Mouse (Mus musculus) gastrocnemius, adult 2 months (tissue): ENCODE data around the gene Myt1l. TPM values are rescaled to one million over a fixed set of nuclear protein-coding genes. Genes with fewer than 3 reads are reported as not detected.
A peak's percentile ranks its signal among the peaks of the same experiment; 100 is the strongest.

ENCODE experiments used
- DNase-seq: peaks from one replicate; pipeline ENCODE4 v3.0.0; 2022
- H3K27ac ChIP-seq: fragments of 200-600 bp; 2 replicates; pipeline ENCODE4 v1.8.1; 2022; ENCODE audit warnings: mild to moderate bottlenecking
- H3K4me3 ChIP-seq: fragments of 200-600 bp; 2 replicates; pipeline ENCODE4 v1.8.1; 2022; ENCODE audit warnings: mild to moderate bottlenecking, moderate library complexity
- CTCF ChIP-seq: fragments of 200-600 bp; IDR thresholded peaks from 2 replicates; pipeline ENCODE4 v1.8.1; 2022; ENCODE audit warnings: antibody characterized with exemption, mild to moderate bottlenecking, moderate library complexity
- intact Hi-C: fragments of 180-260 bp; cut with DNase I; formaldehyde crosslinking; loops from one replicate; pipeline ENCODE4 v1.15.1; 2025
- total RNA-seq, 2 experiments: library from RNA; stranded (reverse); gene quantifications; 2 replicates each; pipeline ENCODE4 v1.2.3; 2021

Myt1l gene
- total RNA-seq, 2 experiments from 2014 or later: not detected

- intact Hi-C loops: loop anchor here (5.0 kb wide), 1 partner anchor 36 kb away; no protein-coding TSS in a partner anchor
- TF ChIP-seq CTCF: peak; percentile 27; the same call in 1 of the 2 replicates
- H3K4me3 ChIP-seq: peak overlapping the region; percentile 46
- no peak for DNase-seq
- peak overlapping the region; percentile 40 for H3K27ac ChIP-seq
Observed at GRCm38 (mm10) chr12:29712795-29713721, 184.9 kb downstream of the Myt1l start.

GRCm38 (mm10) chr12:29723722-29724338 lies 195.6 kb downstream of the Myt1l start:
- no peak overlapping the region for H3K4me3 ChIP-seq
- H3K27ac ChIP-seq: no peak overlapping the region
- DNase-seq: no peak
- no peak for TF ChIP-seq CTCF
- intact Hi-C loops: no loop called here

- Histone ChIP-seq H3K4me3 (no peak overlapping the region), H3K27ac (no peak overlapping the region)
- no peak for DNase-seq
- TF ChIP-seq CTCF: no peak
- intact Hi-C loops: no loop called here
Observed at GRCm38 (mm10) chr12:29728294-29728693, 200.1 kb downstream of the Myt1l start.

- Histone ChIP-seq H3K4me3 (no peak overlapping the region), H3K27ac (no peak overlapping the region)
- no peak for TF ChIP-seq CTCF
- no peak for DNase-seq
- intact Hi-C loops: no loop called here
Observed at GRCm38 (mm10) chr12:29740346-29741025, 212.3 kb downstream of the Myt1l start.

- H3K4me3 ChIP-seq: no peak overlapping the region
- no peak for DNase-seq
- intact Hi-C loops: no loop called here
- H3K27ac ChIP-seq: no peak overlapping the region
- TF ChIP-seq CTCF: no peak
Observed at GRCm38 (mm10) chr12:29741181-29741580, 213.0 kb downstream of the Myt1l start.

GRCm38 (mm10) chr12:29750604-29751128 lies 222.5 kb downstream of the Myt1l start:
- TF ChIP-seq CTCF: no peak
- intact Hi-C loops: no loop called here
- Histone ChIP-seq H3K4me3 (no peak overlapping the region), H3K27ac (no peak overlapping the region)
- no peak for DNase-seq

- intact Hi-C loops: no loop called here
- H3K4me3 ChIP-seq: no peak overlapping the region
- DNase-seq: no peak
- no peak for TF ChIP-seq CTCF
- H3K27ac ChIP-seq: no peak overlapping the region
Observed at GRCm38 (mm10) chr12:29755086-29755871, 227.1 kb downstream of the Myt1l start.

- peak; percentile 67 for DNase-seq
Observed at GRCm38 (mm10) chr12:29755872-29756265, 227.7 kb downstream of the Myt1l start.

GRCm38 (mm10) chr12:29760611-29761010 lies 232.4 kb downstream of the Myt1l start:
- Histone ChIP-seq H3K27ac (peak overlapping the region; percentile 24; the same call in 1 of the 2 replicates), H3K4me3 (no peak overlapping the region)
- TF ChIP-seq CTCF: no peak
- peak; percentile 56 for DNase-seq
- intact Hi-C loops: loop anchor here (5.0 kb wide), 3 partner anchors 63 to 83 kb away; no protein-coding TSS in a partner anchor

More at GRCm38 (mm10) chr12:29755872-29756265, 227.7 kb downstream of the Myt1l start:
- Histone ChIP-seq H3K4me3 (no peak overlapping the region), H3K27ac (no peak overlapping the region)
- intact Hi-C loops: no loop called here
- no peak for TF ChIP-seq CTCF

- no peak for DNase-seq
- intact Hi-C loops: no loop called here
- Histone ChIP-seq H3K27ac (no peak overlapping the region), H3K4me3 (no peak overlapping the region)
- no peak for TF ChIP-seq CTCF
Observed at GRCm38 (mm10) chr12:29766158-29766557, 238.0 kb downstream of the Myt1l start.

- intact Hi-C loops: no loop called here
- peak; percentile 64 for DNase-seq
- no peak for TF ChIP-seq CTCF
Observed at GRCm38 (mm10) chr12:29771791-29772190, 243.6 kb downstream of the Myt1l start.

GRCm38 (mm10) chr12:29772401-29772800 lies 244.2 kb downstream of the Myt1l start:
- Histone ChIP-seq H3K4me3 (no peak overlapping the region), H3K27ac (no peak overlapping the region)
- no peak for DNase-seq
- intact Hi-C loops: no loop called here
- no peak for TF ChIP-seq CTCF

More at GRCm38 (mm10) chr12:29771791-29772190, 243.6 kb downstream of the Myt1l start:
- no peak overlapping the region for H3K27ac ChIP-seq
- H3K4me3 ChIP-seq: no peak overlapping the region
